Mouse (Mus musculus) liver, embryonic 15.5 days (tissue): ENCODE measurements around the gene Mat2a. TPM values are rescaled to one million over a fixed set of nuclear protein-coding genes. Genes with fewer than 3 reads are reported as not detected.

ENCODE experiments used
- ATAC-seq: fragments of 200-750 bp; cut with Nextera tagmentation; 2 replicates; pipeline ENCODE4 v1.8.0; 2017; ENCODE audit warnings: moderate number of reproducible peaks, mild to moderate bottlenecking, moderate library complexity; ENCODE audit not compliant: insufficient read depth
- H3K27ac ChIP-seq: fragments of 300-500 bp; sonication (generic); replicated peaks from 2 replicates; pipeline ENCODE4 v1.5.1; 2015; ENCODE audit warnings: mild to moderate bottlenecking, inconsistent platforms
- H3K27me3 ChIP-seq: fragments of 300-500 bp; sonication (generic); 2 replicates; pipeline ENCODE4 v1.6.1; 2015; ENCODE audit warnings: mild to moderate bottlenecking, inconsistent platforms
- H3K36me3 ChIP-seq: fragments of 300-500 bp; sonication (generic); replicated peaks from 2 replicates; pipeline ENCODE4 v1.6.1; 2015; ENCODE audit warnings: moderate library complexity, mild to moderate bottlenecking, inconsistent platforms
- H3K4me1 ChIP-seq: fragments of 300-500 bp; sonication (generic); replicated peaks from 2 replicates; pipeline ENCODE4 v1.6.1; 2015; ENCODE audit warnings: inconsistent platforms
- H3K4me2 ChIP-seq: fragments of 300-500 bp; sonication (generic); 2 replicates; pipeline ENCODE4 v1.6.1; 2015; ENCODE audit warnings: moderate library complexity, mild to moderate bottlenecking, inconsistent platforms
- H3K4me3 ChIP-seq: fragments of 300-500 bp; sonication (generic); replicated peaks from 2 replicates; pipeline ENCODE4 v1.5.1; 2015; ENCODE audit warnings: mild to moderate bottlenecking, inconsistent platforms
- H3K9ac ChIP-seq: fragments of 300-500 bp; sonication (generic); 2 replicates; pipeline ENCODE4 v1.6.1; 2015; ENCODE audit warnings: moderate library complexity, mild to moderate bottlenecking, inconsistent platforms
- H3K9me3 ChIP-seq: fragments of 300-500 bp; sonication (generic); replicated peaks from 2 replicates; pipeline ENCODE4 v1.6.1; 2016; ENCODE audit warnings: inconsistent platforms
- WGBS: fragments of 180-500 bp; shearing (Covaris S2); methylation state at CpG from one replicate; pipeline ENCODE4 v1.1.7; 2015; ENCODE audit warnings: mixed read lengths; ENCODE audit not compliant: insufficient replicate concordance; 5-methylcytosine and 5-hydroxymethylcytosine counted together
- polyA plus RNA-seq: library from polyadenylated mRNA; unstranded; fragments of >200 nt; fragmentation: Nextera tagmentation; extraction: Ambion mirVana; gene quantifications from 2 replicates; pipeline ENCODE4 v1.2.1, GENCODE M21; 2015

The Mat2a gene
- polyA plus RNA-seq, 1 experiment from 2014 or later = 136 TPM

- H3K27me3 ChIP-seq = no peaks in the 10 kb centered on the region
- peaks cover 35% of the 10 kb centered on the region for H3K4me1 ChIP-seq
- 23% methylated on average over 7 of the region's 7 CpGs for WGBS
- ATAC-seq = no peak
- H3K9ac ChIP-seq = no peak overlapping the region
- no peaks in the 10 kb centered on the region for H3K9me3 ChIP-seq
- no peaks in the 10 kb centered on the region for H3K36me3 ChIP-seq
- no peak overlapping the region for H3K27ac ChIP-seq
- no peak overlapping the region for H3K4me2 ChIP-seq
- H3K4me3 ChIP-seq = no peak overlapping the region
Measured at GRCm38 (mm10) chr6:72410518-72410917, 28.8 kb downstream of the Mat2a start.

GRCm38 (mm10) chr6:72410003-72410402, 29.4 kb downstream of the Mat2a start:
- no peak overlapping the region for H3K27ac ChIP-seq
- no peaks in the 10 kb centered on the region for H3K27me3 ChIP-seq
- ATAC-seq = no peak
- no peak overlapping the region for H3K9ac ChIP-seq
- no peaks in the 10 kb centered on the region for H3K36me3 ChIP-seq
- peaks cover 32% of the 10 kb centered on the region for H3K4me1 ChIP-seq
- no peaks in the 10 kb centered on the region for H3K9me3 ChIP-seq
- WGBS = 16% methylated on average over 1 of the region's 1 CpGs
- H3K4me3 ChIP-seq = no peak overlapping the region
- H3K4me2 ChIP-seq = no peak overlapping the region

- no peaks in the 10 kb centered on the region for H3K36me3 ChIP-seq
- no peak overlapping the region for H3K9ac ChIP-seq
- WGBS = 8% methylated on average over 3 of the region's 3 CpGs
- H3K9me3 ChIP-seq = no peaks in the 10 kb centered on the region
- H3K27ac ChIP-seq = no peak overlapping the region
- peaks cover 27% of the 10 kb centered on the region for H3K4me1 ChIP-seq
- no peak overlapping the region for H3K4me2 ChIP-seq
- ATAC-seq = no peak
- no peak overlapping the region for H3K4me3 ChIP-seq
- H3K27me3 ChIP-seq = no peaks in the 10 kb centered on the region
Measured at GRCm38 (mm10) chr6:72409567-72409966, 29.8 kb downstream of the Mat2a start.

GRCm38 (mm10) chr6:72407119-72407518, 32.2 kb downstream of the Mat2a start:
- H3K9me3 ChIP-seq = no peaks in the 10 kb centered on the region
- WGBS = 2% methylated on average over 5 of the region's 5 CpGs
- peaks cover 17% of the 10 kb centered on the region for H3K4me1 ChIP-seq
- H3K36me3 ChIP-seq = no peaks in the 10 kb centered on the region
- H3K27me3 ChIP-seq = no peaks in the 10 kb centered on the region
- ATAC-seq = peak; percentile 71
- H3K4me3 ChIP-seq = no peak overlapping the region
- H3K27ac ChIP-seq = no peak overlapping the region
- H3K4me2 ChIP-seq = no peak overlapping the region
- no peak overlapping the region for H3K9ac ChIP-seq

- H3K36me3 ChIP-seq = no peaks in the 10 kb centered on the region
- H3K4me2 ChIP-seq = no peak overlapping the region
- no peak overlapping the region for H3K4me3 ChIP-seq
- no peak overlapping the region for H3K9ac ChIP-seq
- H3K27ac ChIP-seq = no peak overlapping the region
- ATAC-seq = no peak
- no peaks in the 10 kb centered on the region for H3K9me3 ChIP-seq
- no peaks in the 10 kb centered on the region for H3K27me3 ChIP-seq
- 64% methylated on average over 7 of the region's 7 CpGs for WGBS
- H3K4me1 ChIP-seq = peaks cover 18% of the 10 kb centered on the region
Measured at GRCm38 (mm10) chr6:72405356-72405755, 34.0 kb downstream of the Mat2a start.

GRCm38 (mm10) chr6:72401875-72402274, 37.5 kb downstream of the Mat2a start:
- Histone ChIP-seq H3K4me2 (no peak overlapping the region), H3K27me3 (no peaks in the 10 kb centered on the region), H3K27ac (0 out of 2 replicates have a peak overlapping the region, but pooled peaks have one; percentile 11), H3K36me3 (no peaks in the 10 kb centered on the region), H3K9ac (no peak overlapping the region), H3K9me3 (no peaks in the 10 kb centered on the region), H3K4me1 (peaks cover 26% of the 10 kb centered on the region), H3K4me3 (no peak overlapping the region)
- WGBS = 13% methylated on average over 7 of the region's 7 CpGs
- ATAC-seq = peak; percentile 21; the same call in 1 of the 2 replicates

- ATAC-seq = no peak
- Histone ChIP-seq H3K9ac (no peak overlapping the region), H3K4me2 (no peak overlapping the region), H3K4me1 (peaks cover 37% of the 10 kb centered on the region), H3K4me3 (no peak overlapping the region), H3K27ac (no peak overlapping the region), H3K27me3 (no peaks in the 10 kb centered on the region), H3K9me3 (no peaks in the 10 kb centered on the region), H3K36me3 (no peaks in the 10 kb centered on the region)
- 72% methylated on average over 2 of the region's 2 CpGs for WGBS
Measured at GRCm38 (mm10) chr6:72399967-72400366, 39.4 kb downstream of the Mat2a start.

- WGBS = 71% methylated on average over 10 of the region's 10 CpGs
- Histone ChIP-seq H3K27ac (peak overlapping the region; percentile 49), H3K9me3 (no peaks in the 10 kb centered on the region), H3K4me1 (peaks cover 61% of the 10 kb centered on the region), H3K9ac (no peak overlapping the region), H3K27me3 (no peaks in the 10 kb centered on the region), H3K4me3 (no peak overlapping the region), H3K36me3 (peaks cover 25% of the 10 kb centered on the region), H3K4me2 (no peak overlapping the region)
- ATAC-seq = no peak
Measured at GRCm38 (mm10) chr6:72396837-72397251, 42.5 kb downstream of the Mat2a start.

- 82% methylated on average over 5 of the region's 5 CpGs for WGBS
- no peaks in the 10 kb centered on the region for H3K27me3 ChIP-seq
- H3K9ac ChIP-seq = peak overlapping the region; percentile 44; the same call in 1 of the 2 replicates
- ATAC-seq = no peak
- peak overlapping the region; percentile 60 for H3K27ac ChIP-seq
- H3K36me3 ChIP-seq = peaks cover 42% of the 10 kb centered on the region
- H3K4me2 ChIP-seq = peak overlapping the region; percentile 84
- no peaks in the 10 kb centered on the region for H3K9me3 ChIP-seq
- peaks cover 71% of the 10 kb centered on the region for H3K4me1 ChIP-seq
- peak overlapping the region; percentile 79 for H3K4me3 ChIP-seq
Measured at GRCm38 (mm10) chr6:72392341-72392740, 47.0 kb downstream of the Mat2a start.

- H3K27ac ChIP-seq = peak overlapping the region; percentile 100
- peaks cover 51% of the 10 kb centered on the region for H3K36me3 ChIP-seq
- H3K9ac ChIP-seq = peak overlapping the region; percentile 92
- H3K9me3 ChIP-seq = no peaks in the 10 kb centered on the region
- peak overlapping the region; percentile 84 for H3K4me2 ChIP-seq
- peak overlapping the region; percentile 79 for H3K4me3 ChIP-seq
- peak; percentile 59 for ATAC-seq
- WGBS = 4% methylated on average over 12 of the region's 12 CpGs
- no peaks in the 10 kb centered on the region for H3K27me3 ChIP-seq
- peaks cover 76% of the 10 kb centered on the region for H3K4me1 ChIP-seq
Measured at GRCm38 (mm10) chr6:72390795-72391521, 48.4 kb downstream of the Mat2a start.

- Histone ChIP-seq H3K36me3 (peaks cover 59% of the 10 kb centered on the region), H3K27ac (peak within 1 kb of the TSS; percentile 100), H3K4me1 (peaks cover 76% of the 10 kb centered on the region), H3K27me3 (no peaks in the 10 kb centered on the region), H3K9me3 (no peaks in the 10 kb centered on the region), H3K4me3 (peak within 1 kb of the TSS; percentile 79), H3K4me2 (peak within 1 kb of the TSS; percentile 84), H3K9ac (peak within 1 kb of the TSS; percentile 92)
- peak; percentile 49 for ATAC-seq
- under 1% methylated on average over 33 of the region's 33 CpGs for WGBS
Measured at GRCm38 (mm10) chr6:72389941-72390771, 49.2 kb downstream of the Mat2a start, which contains the start of gene Vamp8. Gene Vamp8 (minus strand): TSS chr6:72390703.
